Mouse (Mus musculus) inflammation-experienced regulatory T-cells, adult 6 months (primary cell): Measurements from ENCODE around the gene Stmn3. TPM values are rescaled to one million over a fixed set of nuclear protein-coding genes. Genes with fewer than 3 reads are reported as not detected.

Source experiments
- ATAC-seq: one replicate; pipeline ENCODE4 v1.8.0; 2017
- polyA plus RNA-seq, 3 experiments: library from polyadenylated mRNA; unstranded; fragments of 100-300 nt; shearing (Covaris generic); gene quantifications; one replicate each; pipeline ENCODE4 v1.2.1; 2017

The Stmn3 gene
- not detected for polyA plus RNA-seq

- ATAC-seq: no peak
Observed at GRCm38 (mm10) chr2:181314080-181314810, at the start of gene Stmn3. Gene Stmn3, minus strand, starts transcription at chr2:181314500.

- ATAC-seq: no peak
Observed at GRCm38 (mm10) chr2:181363946-181364345, 49.6 kb upstream of the Stmn3 start.

- no peak for ATAC-seq
Observed at GRCm38 (mm10) chr2:181356780-181357179, 42.5 kb upstream of the Stmn3 start.

GRCm38 (mm10) chr2:181342766-181343165 is 28.5 kb upstream of the Stmn3 start:
- ATAC-seq: no peak

- no peak for ATAC-seq
Observed at GRCm38 (mm10) chr2:181340426-181340825, 26.1 kb upstream of the Stmn3 start.

- peak; percentile 98 for ATAC-seq
Observed at GRCm38 (mm10) chr2:181334023-181334422, 19.7 kb upstream of the Stmn3 start.

GRCm38 (mm10) chr2:181332542-181332941 is 18.2 kb upstream of the Stmn3 start:
- ATAC-seq: no peak

- ATAC-seq: no peak
Observed at GRCm38 (mm10) chr2:181326098-181326497, 11.8 kb upstream of the Stmn3 start.

GRCm38 (mm10) chr2:181322136-181322535 is 7.8 kb upstream of the Stmn3 start:
- no peak for ATAC-seq

- no peak for ATAC-seq
Observed at GRCm38 (mm10) chr2:181320103-181320499, 5.8 kb upstream of the Stmn3 start.

GRCm38 (mm10) chr2:181319248-181320102 is 5.2 kb upstream of the Stmn3 start, which contains the start of gene Rtel1:
Gene Rtel1, plus strand, starts transcription at chr2:181319739.
- peak; percentile 95 for ATAC-seq

GRCm38 (mm10) chr2:181313344-181314079 is 788 bp downstream of the Stmn3 start:
- ATAC-seq: no peak

GRCm38 (mm10) chr2:181313006-181313343 is 1.3 kb downstream of the Stmn3 start:
- no peak for ATAC-seq

GRCm38 (mm10) chr2:181312435-181312834 is 1.9 kb downstream of the Stmn3 start:
- ATAC-seq: no peak

GRCm38 (mm10) chr2:181307144-181307804 is 7.0 kb downstream of the Stmn3 start:
- peak; percentile 70 for ATAC-seq

- no peak for ATAC-seq
Observed at GRCm38 (mm10) chr2:181304944-181305343, 9.4 kb downstream of the Stmn3 start.

- no peak for ATAC-seq
Observed at GRCm38 (mm10) chr2:181302041-181302440, 12.3 kb downstream of the Stmn3 start.

- no peak for ATAC-seq
Observed at GRCm38 (mm10) chr2:181290937-181291336, 23.4 kb downstream of the Stmn3 start.

GRCm38 (mm10) chr2:181288691-181289090 is 25.6 kb downstream of the Stmn3 start:
- no peak for ATAC-seq

GRCm38 (mm10) chr2:181287958-181288350 is 26.3 kb downstream of the Stmn3 start, which contains the start of gene Gmeb2:
Gene Gmeb2, minus strand, starts transcription at chr2:181288035.
- peak; percentile 97 for ATAC-seq

- peak; percentile 51 for ATAC-seq
Observed at GRCm38 (mm10) chr2:181287338-181287957, 26.9 kb downstream of the Stmn3 start.
